Mouse (Mus musculus): ENCODE data around the gene Metap1d. TPM values are rescaled to one million over a fixed set of nuclear protein-coding genes. Genes with fewer than 3 reads are reported as not detected.
A peak's percentile ranks its signal among the peaks of the same experiment; 100 is the strongest.

Gene Metap1d
- polyA plus RNA-seq (2014; fragmentation: Nextera tagmentation; extraction: Ambion mirVana), result 32.4 and 34.8 TPM in 2 replicates

- ATAC-seq (replicated peaks; ENCODE audit: insufficient number of reproducible peaks, low FRiP score, low TSS enrichment), result peak; percentile 91
- Histone ChIP-seq H3K36me3 (ENCODE audit: control insufficient read depth, insufficient read depth, low read length) (no peaks in the 10 kb centered on the region), H3K4me2 (peak within 1 kb of the TSS; percentile 76), H3K9ac (ENCODE audit: low read depth, low read length) (peak within 1 kb of the TSS; percentile 70), H3K9me3 (replicated peaks; ENCODE audit: control insufficient read depth, low read length) (no peaks in the 10 kb centered on the region), H3K4me1 (ENCODE audit: control insufficient read depth, insufficient read depth, low read length) (peaks cover 5% of the 10 kb centered on the region; the same call in 1 of the 2 replicates), H3K4me3 (ENCODE audit: low read depth, low read length) (peak within 1 kb of the TSS; percentile 57), H3K27me3 (ENCODE audit: control insufficient read depth, insufficient read depth, low read length) (peaks cover 5% of the 10 kb centered on the region; the same call in 1 of the 2 replicates), H3K27ac (ENCODE audit: low read depth, low read length) (peak within 1 kb of the TSS; percentile 43)
- WGBS (ENCODE audit: insufficient replicate concordance), result under 1% methylated on average over 61 of the region's 61 CpGs
Measured at GRCm38 (mm10) chr2:71453161-71453916, at the start of gene Metap1d. TSS of gene Metap1d (plus strand) at chr2:71453276.

DNA sequence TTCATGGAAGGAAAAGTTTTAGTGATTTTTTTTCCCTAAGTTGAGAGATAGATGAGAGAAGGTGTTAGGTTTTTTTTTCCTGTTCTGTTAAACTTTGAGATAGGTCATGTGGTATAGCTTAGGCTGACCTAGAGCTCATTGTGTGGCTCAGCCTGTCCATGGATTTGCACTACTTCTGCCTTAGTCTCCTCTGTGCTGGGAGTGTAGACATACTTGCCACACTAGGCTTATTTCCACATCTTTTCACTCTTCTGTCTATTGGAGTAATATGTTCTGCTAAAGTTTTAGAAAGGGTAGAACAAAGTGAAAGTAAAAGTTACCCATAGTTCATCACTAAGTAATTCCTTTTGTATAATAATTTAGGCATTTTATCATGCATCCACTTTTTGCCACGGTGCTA, 47.5 kb upstream of the Metap1d start:
- no peak for ATAC-seq (replicated peaks; ENCODE audit: insufficient number of reproducible peaks, low FRiP score, low TSS enrichment)
- Histone ChIP-seq H3K27me3 (ENCODE audit: control insufficient read depth, insufficient read depth, low read length) (no peaks in the 10 kb centered on the region), H3K9me3 (replicated peaks; ENCODE audit: control insufficient read depth, low read length) (no peaks in the 10 kb centered on the region), H3K9ac (ENCODE audit: low read depth, low read length) (no peak overlapping the region), H3K27ac (ENCODE audit: low read depth, low read length) (no peak overlapping the region), H3K4me2 (no peak overlapping the region), H3K36me3 (ENCODE audit: control insufficient read depth, insufficient read depth, low read length) (no peaks in the 10 kb centered on the region; the same call in 1 of the 2 replicates), H3K4me1 (ENCODE audit: control insufficient read depth, insufficient read depth, low read length) (no peaks in the 10 kb centered on the region), H3K4me3 (ENCODE audit: low read depth, low read length) (no peak overlapping the region)
- 82% methylated on average over 1 of the region's 1 CpGs for WGBS (ENCODE audit: insufficient replicate concordance)

DNA sequence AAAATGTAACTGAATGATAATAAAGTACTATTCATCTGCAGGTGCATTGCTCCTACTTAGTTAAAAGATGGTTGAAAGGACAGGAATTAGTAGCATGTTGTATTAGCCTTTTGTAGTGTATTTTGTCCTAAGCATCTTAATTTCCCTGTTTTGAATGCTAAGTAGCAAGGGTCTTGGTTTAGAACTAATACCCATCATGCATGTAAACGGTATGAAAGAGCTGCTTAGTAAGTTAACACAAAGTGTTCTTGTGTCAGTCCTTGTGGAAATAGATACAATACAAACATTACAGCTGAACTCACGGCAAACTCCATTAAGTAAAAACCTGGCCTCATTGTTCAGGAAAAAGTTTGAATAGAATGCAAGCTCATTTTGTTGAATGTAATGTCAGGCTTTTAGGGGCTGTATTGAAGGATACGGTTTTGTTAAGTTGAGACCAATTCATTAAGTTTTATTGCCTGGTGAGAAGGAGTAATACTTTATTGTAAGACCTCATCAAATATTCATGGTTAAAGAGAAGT, 34.3 kb upstream of the Metap1d start:
- 89% methylated on average over 3 of the region's 3 CpGs for WGBS (ENCODE audit: insufficient replicate concordance)

GRCm38 (mm10) chr2:71419408-71419807, 33.7 kb upstream of the Metap1d start:
- H3K36me3 ChIP-seq (ENCODE audit: control insufficient read depth, insufficient read depth, low read length), result 0 out of 2 replicates have a peak, but pooled peaks cover 5% of the 10 kb centered on the region
- 87% methylated on average over 3 of the region's 3 CpGs for WGBS (ENCODE audit: insufficient replicate concordance)

More for the DNA sequence above, 34.3 kb upstream of the Metap1d start:
- Histone ChIP-seq H3K4me2 (no peak overlapping the region), H3K9ac (ENCODE audit: low read depth, low read length) (no peak overlapping the region), H3K36me3 (ENCODE audit: control insufficient read depth, insufficient read depth, low read length) (0 out of 2 replicates have a peak, but pooled peaks cover 5% of the 10 kb centered on the region), H3K9me3 (replicated peaks; ENCODE audit: control insufficient read depth, low read length) (no peaks in the 10 kb centered on the region), H3K27ac (ENCODE audit: low read depth, low read length) (no peak overlapping the region), H3K27me3 (ENCODE audit: control insufficient read depth, insufficient read depth, low read length) (no peaks in the 10 kb centered on the region), H3K4me3 (ENCODE audit: low read depth, low read length) (no peak overlapping the region), H3K4me1 (ENCODE audit: control insufficient read depth, insufficient read depth, low read length) (no peaks in the 10 kb centered on the region)
- ATAC-seq (replicated peaks; ENCODE audit: insufficient number of reproducible peaks, low FRiP score, low TSS enrichment), result no peak

DNA sequence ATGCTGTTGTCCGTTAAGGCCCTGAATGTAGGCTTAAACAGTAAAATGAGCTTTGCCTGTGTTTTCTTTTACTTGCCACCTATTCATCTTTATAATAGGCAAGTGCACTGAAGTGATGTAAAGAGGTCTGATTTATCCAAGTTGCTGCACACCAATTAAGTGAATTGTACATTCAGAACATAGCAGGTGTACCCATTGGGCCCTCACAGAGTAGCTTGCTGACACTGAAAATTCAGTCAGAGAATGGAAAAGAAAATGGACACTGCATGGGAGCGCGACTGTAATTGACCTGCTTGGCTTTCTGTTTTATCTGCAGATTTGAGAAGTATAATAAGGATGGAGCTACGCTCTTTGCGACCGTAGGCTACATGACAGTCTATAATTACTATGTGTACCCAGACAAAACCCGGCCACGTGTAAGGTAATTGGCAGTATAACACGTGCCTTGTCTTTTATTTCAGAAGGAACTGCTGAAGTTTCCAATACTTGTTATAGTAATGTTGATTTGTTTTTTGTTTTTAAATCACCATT, 32.1 kb upstream of the Metap1d start:
- Histone ChIP-seq H3K36me3 (ENCODE audit: control insufficient read depth, insufficient read depth, low read length) (0 out of 2 replicates have a peak, but pooled peaks cover 5% of the 10 kb centered on the region), H3K4me2 (no peak overlapping the region), H3K4me1 (ENCODE audit: control insufficient read depth, insufficient read depth, low read length) (no peaks in the 10 kb centered on the region; the same call in 1 of the 2 replicates), H3K9ac (ENCODE audit: low read depth, low read length) (no peak overlapping the region), H3K27me3 (ENCODE audit: control insufficient read depth, insufficient read depth, low read length) (no peaks in the 10 kb centered on the region), H3K27ac (ENCODE audit: low read depth, low read length) (no peak overlapping the region), H3K4me3 (ENCODE audit: low read depth, low read length) (no peak overlapping the region), H3K9me3 (replicated peaks; ENCODE audit: control insufficient read depth, low read length) (no peaks in the 10 kb centered on the region)
- no peak for ATAC-seq (replicated peaks; ENCODE audit: insufficient number of reproducible peaks, low FRiP score, low TSS enrichment)
- WGBS (ENCODE audit: insufficient replicate concordance), result 95% methylated on average over 9 of the region's 9 CpGs

More at GRCm38 (mm10) chr2:71419408-71419807, 33.7 kb upstream of the Metap1d start:
- Histone ChIP-seq H3K4me3 (ENCODE audit: low read depth, low read length) (no peak overlapping the region), H3K4me2 (no peak overlapping the region), H3K9ac (ENCODE audit: low read depth, low read length) (no peak overlapping the region), H3K9me3 (replicated peaks; ENCODE audit: control insufficient read depth, low read length) (no peaks in the 10 kb centered on the region), H3K4me1 (ENCODE audit: control insufficient read depth, insufficient read depth, low read length) (no peaks in the 10 kb centered on the region; the same call in 1 of the 2 replicates), H3K27me3 (ENCODE audit: control insufficient read depth, insufficient read depth, low read length) (no peaks in the 10 kb centered on the region), H3K27ac (ENCODE audit: low read depth, low read length) (no peak overlapping the region)
- ATAC-seq (replicated peaks; ENCODE audit: insufficient number of reproducible peaks, low FRiP score, low TSS enrichment), result no peak

GRCm38 (mm10) chr2:71424545-71424944, 28.5 kb upstream of the Metap1d start:
- no peaks in the 10 kb centered on the region for H3K27me3 ChIP-seq (ENCODE audit: control insufficient read depth, insufficient read depth, low read length)
- H3K4me3 ChIP-seq (ENCODE audit: low read depth, low read length), result no peak overlapping the region
- H3K36me3 ChIP-seq (ENCODE audit: control insufficient read depth, insufficient read depth, low read length), result 0 out of 2 replicates have a peak, but pooled peaks cover 5% of the 10 kb centered on the region
- H3K9me3 ChIP-seq (replicated peaks; ENCODE audit: control insufficient read depth, low read length), result no peaks in the 10 kb centered on the region
- peak overlapping the region; percentile 54; the same call in 1 of the 2 replicates for H3K27ac ChIP-seq (ENCODE audit: low read depth, low read length)
- no peak overlapping the region for H3K4me2 ChIP-seq
- WGBS (ENCODE audit: insufficient replicate concordance), result 25% methylated on average over 4 of the region's 4 CpGs
- no peak overlapping the region for H3K9ac ChIP-seq (ENCODE audit: low read depth, low read length)
- no peaks in the 10 kb centered on the region; the same call in 1 of the 2 replicates for H3K4me1 ChIP-seq (ENCODE audit: control insufficient read depth, insufficient read depth, low read length)
- no peak for ATAC-seq (replicated peaks; ENCODE audit: insufficient number of reproducible peaks, low FRiP score, low TSS enrichment)

DNA sequence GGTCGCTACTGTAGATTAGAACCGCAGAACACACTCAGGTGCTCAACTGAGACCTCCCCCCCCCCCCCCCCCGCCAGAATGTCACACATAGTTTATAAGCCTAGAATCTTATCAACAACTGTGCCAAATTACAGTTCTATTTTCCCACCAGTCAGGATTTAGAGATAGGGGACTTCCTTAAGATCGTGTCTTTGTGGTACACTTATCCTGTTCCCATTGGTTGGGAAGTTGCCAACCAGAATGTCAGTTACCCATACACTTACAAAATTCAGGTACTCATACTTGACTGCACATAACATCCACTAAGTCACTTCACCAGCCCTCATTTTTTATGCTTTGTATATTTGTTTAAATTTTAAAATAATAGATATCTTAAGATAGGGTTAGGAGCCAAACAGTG, 17.6 kb upstream of the Metap1d start:
- Histone ChIP-seq H3K4me2 (no peak overlapping the region), H3K4me3 (ENCODE audit: low read depth, low read length) (no peak overlapping the region), H3K4me1 (ENCODE audit: control insufficient read depth, insufficient read depth, low read length) (no peaks in the 10 kb centered on the region), H3K27ac (ENCODE audit: low read depth, low read length) (no peak overlapping the region), H3K36me3 (ENCODE audit: control insufficient read depth, insufficient read depth, low read length) (peaks cover 18% of the 10 kb centered on the region), H3K9ac (ENCODE audit: low read depth, low read length) (no peak overlapping the region), H3K27me3 (ENCODE audit: control insufficient read depth, insufficient read depth, low read length) (no peaks in the 10 kb centered on the region), H3K9me3 (replicated peaks; ENCODE audit: control insufficient read depth, low read length) (no peaks in the 10 kb centered on the region)
- WGBS (ENCODE audit: insufficient replicate concordance), result 84% methylated on average over 4 of the region's 4 CpGs
- ATAC-seq (replicated peaks; ENCODE audit: insufficient number of reproducible peaks, low FRiP score, low TSS enrichment), result no peak

GRCm38 (mm10) chr2:71443376-71443775, 9.7 kb upstream of the Metap1d start:
- peaks cover 4% of the 10 kb centered on the region; the same call in 1 of the 2 replicates for H3K27me3 ChIP-seq (ENCODE audit: control insufficient read depth, insufficient read depth, low read length)
- H3K9ac ChIP-seq (ENCODE audit: low read depth, low read length), result no peak overlapping the region
- no peak for ATAC-seq (replicated peaks; ENCODE audit: insufficient number of reproducible peaks, low FRiP score, low TSS enrichment)
- H3K4me3 ChIP-seq (ENCODE audit: low read depth, low read length), result no peak overlapping the region
- no peak overlapping the region for H3K4me2 ChIP-seq
- H3K36me3 ChIP-seq (ENCODE audit: control insufficient read depth, insufficient read depth, low read length), result peaks cover 8% of the 10 kb centered on the region; the same call in 1 of the 2 replicates
- WGBS (ENCODE audit: insufficient replicate concordance), result 25% methylated on average over 2 of the region's 2 CpGs
- no peaks in the 10 kb centered on the region for H3K4me1 ChIP-seq (ENCODE audit: control insufficient read depth, insufficient read depth, low read length)
- H3K27ac ChIP-seq (ENCODE audit: low read depth, low read length), result no peak overlapping the region
- no peaks in the 10 kb centered on the region for H3K9me3 ChIP-seq (replicated peaks; ENCODE audit: control insufficient read depth, low read length)

Measured in heart, embryonic 11.5 days (tissue).